Mouse (Mus musculus) lung, postnatal 4 days (tissue): ENCODE measurements at regions not wholly inside any gene's neighbourhood (a gene's known extent, or its start where the extent isn't known, plus 50 kb on each side); places are given as distances from the start of the nearest gene placed in this dataset.

Experiments used
- DNase-seq, 2 experiments: peaks; one replicate each; pipeline ENCODE4 v3.0.0; 2021

DNA sequence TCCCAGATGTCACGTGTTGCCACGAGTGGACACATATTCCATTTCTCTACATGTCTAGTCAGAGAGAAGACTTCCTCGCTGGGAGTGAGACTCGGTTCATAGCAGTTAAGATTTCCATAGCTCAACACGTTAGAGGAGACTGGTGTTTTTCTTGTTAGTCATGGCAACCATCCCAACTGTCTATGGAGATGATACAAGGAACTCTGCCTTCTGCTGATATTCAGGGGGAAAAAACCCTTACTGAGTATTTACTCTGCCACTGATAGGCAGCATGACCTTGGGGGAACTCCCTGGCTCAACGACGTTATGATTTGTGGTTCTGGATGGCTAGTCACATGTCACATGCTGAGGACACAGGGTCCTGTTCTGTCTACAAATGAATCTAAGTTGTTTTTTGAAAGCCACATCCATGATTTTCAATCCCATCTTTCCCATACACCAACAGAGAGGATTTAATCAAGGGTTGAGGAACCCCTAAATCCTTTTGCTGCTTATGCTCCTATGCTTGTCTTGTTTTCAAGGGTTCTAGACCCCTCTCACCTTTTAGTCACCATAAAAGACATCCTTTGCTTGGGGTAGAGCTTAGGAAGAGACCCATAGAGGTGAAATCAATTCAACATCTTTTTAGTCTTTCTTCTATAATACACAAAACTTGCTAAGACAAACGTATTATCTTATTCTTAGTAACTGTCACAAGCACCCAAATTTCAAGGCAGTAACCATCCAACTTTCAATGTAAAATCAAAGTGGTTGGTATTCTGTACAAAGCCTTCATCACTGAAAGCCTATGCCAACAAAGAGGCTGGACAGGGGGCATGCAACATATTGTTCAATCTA, 50.2 kb upstream of the Adtrp start:
- no peak for DNase-seq
